Mouse (Mus musculus) heart, postnatal 10 days (tissue): ENCODE results near the gene Mrtfb. TPM values are rescaled to one million over a fixed set of nuclear protein-coding genes. Genes with fewer than 3 reads are reported as not detected.

Experiments used
- DNase-seq, 2 experiments: peaks; one replicate each; pipeline ENCODE4 v3.0.0; 2021
- intact Hi-C: fragments of 180-260 bp; cut with DNase I; formaldehyde crosslinking; loops from one replicate; pipeline ENCODE4 v1.15.1; 2025
- microRNA-seq, 2 experiments: library from miRNA; unstranded; fragments of <30 nt; microRNA quantifications; one replicate each; pipeline ENCODE4 v1.2.0; 2022
- total RNA-seq, 2 experiments: library from RNA; stranded (reverse); gene quantifications; 2 replicates each; pipeline ENCODE4 v1.2.3; 2021

The Mrtfb gene
- total RNA-seq, 2 experiments from 2014 or later = 36.9 to 40.6 TPM

- intact Hi-C loops = no loop called here
- DNase-seq = no peak
Measured at GRCm38 (mm10) chr16:13454026-13454600, 197.8 kb downstream of the Mrtfb start.

GRCm38 (mm10) chr16:13455560-13455959 is 199.3 kb downstream of the Mrtfb start:
- DNase-seq = no peak
- intact Hi-C loops = no loop called here

- intact Hi-C loops = no loop called here
- DNase-seq = no peak
Measured at GRCm38 (mm10) chr16:13458556-13458955, 202.3 kb downstream of the Mrtfb start.

GRCm38 (mm10) chr16:13460071-13460470 is 203.8 kb downstream of the Mrtfb start:
- intact Hi-C loops = no loop called here
- DNase-seq = no peak

GRCm38 (mm10) chr16:13460777-13461408 is 204.6 kb downstream of the Mrtfb start:
- intact Hi-C loops = no loop called here
- no peak for DNase-seq

- no peak for DNase-seq
- intact Hi-C loops = no loop called here
Measured at GRCm38 (mm10) chr16:13464662-13465061, 208.4 kb downstream of the Mrtfb start.

Small RNAs within 50 kb of the gene (microRNA-seq; reads per million reads assigned to microRNA genes)
- gene Mir193b (270 to 467 reads per million in 2 experiments), gene Mir365-1 (1.9 to 5.9 reads per million in 2 experiments)

Other genes with a start within 250 kb of the Mrtfb start
- gene Ercc4, start 146.8 kb upstream of the Mrtfb start, total RNA-seq = 10 to 100 TPM; 10.4 to 10.8 TPM